Mouse (Mus musculus) heart, adult 9 months (tissue): ENCODE measurements around the gene Nap1l4.

Experiments
- DNase-seq, 2 experiments: peaks; one replicate each; pipeline ENCODE4 v3.0.0; 2022; ENCODE audit warnings: low spot score in 2 of 2

Gene Nap1l4

DNA sequence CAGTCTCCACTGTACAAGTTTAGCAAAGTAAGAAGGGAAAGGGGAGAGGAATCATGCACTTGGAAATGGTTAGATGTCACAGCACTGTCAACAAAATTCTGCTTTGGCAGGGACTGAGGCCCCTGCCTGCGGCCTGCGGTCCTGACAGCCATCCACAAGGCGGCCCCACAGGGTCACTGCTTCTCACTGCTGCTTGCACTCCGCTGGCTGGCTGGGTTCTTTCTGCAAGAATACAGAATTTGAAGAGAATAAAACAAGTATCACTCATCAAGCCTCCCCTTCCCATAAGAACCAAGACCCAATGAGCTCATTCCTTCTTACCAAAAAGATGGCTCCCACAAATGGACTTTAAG lies 34.5 kb downstream of the Nap1l4 start:
- DNase-seq = peak; percentile 24 to 25

DNA sequence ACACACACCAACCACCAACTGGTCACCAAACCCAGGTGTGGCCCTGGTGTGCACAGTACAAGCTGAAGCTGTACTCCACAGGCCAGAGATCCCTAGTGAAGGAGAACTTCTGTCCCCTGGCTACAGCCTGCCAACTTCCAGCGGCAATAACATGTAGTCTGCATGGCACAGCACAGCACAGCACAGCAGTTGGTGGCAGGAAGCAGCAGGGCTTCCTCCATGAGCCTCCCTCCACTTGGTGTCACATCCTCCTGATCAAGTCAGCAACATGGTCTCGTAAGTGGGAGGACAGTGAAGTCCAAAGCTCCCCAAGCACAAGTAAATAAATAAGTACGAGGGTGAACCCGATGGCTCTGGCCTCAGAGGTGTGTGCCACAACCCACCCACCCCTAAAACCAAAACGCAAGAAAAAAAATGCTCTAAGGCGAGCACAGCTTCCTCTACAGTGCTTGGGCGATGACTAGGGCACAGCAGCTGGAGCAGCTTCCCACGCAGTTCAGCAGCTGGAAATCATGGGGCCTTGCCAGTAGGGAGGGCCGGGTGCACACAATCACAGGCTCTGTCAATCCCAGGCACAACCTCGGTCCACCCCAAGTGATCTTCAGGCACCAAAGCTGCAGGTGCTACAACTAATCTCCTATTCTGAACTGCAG lies 35.0 kb downstream of the Nap1l4 start:
- DNase-seq = peak; percentile 50 to 54

DNA sequence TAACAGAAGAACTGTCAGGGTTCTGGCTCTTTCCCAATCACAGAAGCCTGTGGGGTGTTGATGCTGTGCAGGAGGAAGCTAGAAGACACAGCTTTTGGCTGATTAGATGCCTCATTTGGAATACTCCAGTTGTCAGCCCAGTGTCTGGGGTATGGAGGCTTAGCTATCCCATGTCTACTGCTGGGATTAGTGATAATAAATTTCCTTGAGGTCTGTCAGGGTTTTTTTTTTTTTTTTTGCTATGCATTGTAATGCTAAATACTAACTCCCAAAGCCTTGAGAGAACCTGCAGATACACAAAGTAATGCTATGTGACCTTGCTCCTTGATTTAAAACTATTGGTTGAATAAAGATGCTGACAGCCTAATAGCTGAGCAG lies 37.6 kb downstream of the Nap1l4 start:
- no peak for DNase-seq

DNA sequence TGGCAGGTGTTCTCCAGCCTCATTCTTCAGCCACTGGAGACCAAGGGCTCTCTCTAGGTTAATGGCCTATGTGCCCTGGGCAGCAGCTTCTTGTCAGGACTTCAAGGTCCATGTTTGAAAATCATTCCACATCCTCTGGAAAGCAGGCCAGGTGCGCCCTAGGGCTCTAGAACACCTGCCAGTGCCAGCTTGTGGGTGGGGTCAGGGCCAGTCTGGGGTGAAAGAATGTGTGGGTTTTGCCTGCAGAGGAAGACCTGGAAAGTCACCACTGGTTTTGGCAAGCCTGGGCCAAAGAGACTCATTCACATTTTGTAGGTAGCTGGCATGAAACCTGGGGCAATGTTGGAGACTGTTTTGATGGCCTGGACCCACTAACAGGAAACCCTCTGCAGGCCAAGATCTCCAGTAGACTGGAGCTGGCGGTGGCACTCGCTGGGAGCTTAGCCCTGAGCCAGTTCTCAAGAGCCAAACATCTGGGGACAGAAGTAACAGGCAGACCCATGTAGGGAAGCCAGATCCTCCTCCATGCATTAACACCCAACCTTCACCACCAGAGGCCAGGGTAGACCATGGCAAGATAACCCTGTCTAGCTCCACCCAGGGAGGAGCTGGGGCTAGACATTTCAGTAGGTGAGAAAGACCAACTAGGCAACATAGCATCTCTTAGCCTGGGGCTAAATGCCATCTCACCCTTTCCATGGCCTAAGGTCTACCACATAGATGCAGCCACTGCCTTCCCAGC lies 38.1 kb downstream of the Nap1l4 start:
- no peak for DNase-seq

DNA sequence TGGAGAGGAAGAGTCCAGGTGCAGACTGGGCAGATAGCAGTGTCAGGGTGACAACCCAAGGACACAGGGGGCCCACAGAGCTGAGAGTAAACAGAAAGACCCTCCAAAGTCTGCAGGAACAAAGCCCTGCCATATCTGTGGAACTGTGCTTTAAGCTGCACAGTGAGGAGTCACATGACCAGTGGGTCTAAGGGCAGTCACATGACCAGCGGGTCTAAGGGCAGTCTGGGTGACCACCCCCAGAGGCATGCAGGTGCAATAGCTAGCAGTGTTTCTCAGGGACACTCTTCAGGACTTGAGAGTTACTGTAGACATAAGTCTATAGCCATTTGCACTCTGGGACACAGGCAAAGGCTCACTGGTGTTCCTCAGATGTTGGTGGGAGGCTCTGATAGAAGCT lies 39.3 kb downstream of the Nap1l4 start:
- DNase-seq = no peak

DNA sequence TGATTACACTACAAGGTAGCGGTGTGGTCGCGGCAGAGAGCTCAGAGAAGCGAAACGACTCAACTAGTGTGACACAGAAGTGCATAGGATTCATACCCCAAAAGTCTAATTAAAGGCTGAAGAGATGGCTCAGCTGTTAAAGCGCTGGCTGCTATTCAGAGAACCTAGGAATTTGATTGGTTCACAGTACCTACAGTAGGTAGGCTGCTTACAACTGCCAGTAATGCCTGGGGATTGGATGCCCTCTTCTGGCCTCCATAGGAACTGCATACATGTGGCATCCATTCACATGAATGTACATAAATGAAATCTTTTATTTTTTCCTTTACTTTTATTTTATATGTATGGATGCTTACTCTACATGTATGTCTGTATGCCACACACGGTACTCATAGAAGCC lies 42.2 kb downstream of the Nap1l4 start:
- peak in 1 of 2 experiments; percentile 29 for DNase-seq

DNA sequence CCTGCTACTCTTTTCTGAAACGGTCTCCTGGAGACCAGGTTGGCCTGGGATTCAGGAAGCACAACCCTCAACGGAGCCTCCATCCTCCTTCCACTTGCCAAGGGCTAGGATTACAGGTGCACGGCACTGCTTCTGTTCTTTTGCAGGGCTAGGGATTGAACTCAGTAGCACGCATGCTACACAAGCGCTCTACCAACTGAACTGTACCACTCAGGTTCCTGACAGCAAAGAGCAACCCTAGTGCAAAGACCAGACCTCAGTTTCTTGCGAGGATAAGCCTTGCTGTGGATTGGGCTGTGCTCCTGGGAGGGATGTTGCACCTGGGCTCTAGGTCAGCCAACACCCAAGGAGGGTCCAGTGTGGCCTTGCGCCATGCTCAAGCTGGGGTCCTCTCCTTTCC lies 42.6 kb downstream of the Nap1l4 start:
- no peak for DNase-seq

DNA sequence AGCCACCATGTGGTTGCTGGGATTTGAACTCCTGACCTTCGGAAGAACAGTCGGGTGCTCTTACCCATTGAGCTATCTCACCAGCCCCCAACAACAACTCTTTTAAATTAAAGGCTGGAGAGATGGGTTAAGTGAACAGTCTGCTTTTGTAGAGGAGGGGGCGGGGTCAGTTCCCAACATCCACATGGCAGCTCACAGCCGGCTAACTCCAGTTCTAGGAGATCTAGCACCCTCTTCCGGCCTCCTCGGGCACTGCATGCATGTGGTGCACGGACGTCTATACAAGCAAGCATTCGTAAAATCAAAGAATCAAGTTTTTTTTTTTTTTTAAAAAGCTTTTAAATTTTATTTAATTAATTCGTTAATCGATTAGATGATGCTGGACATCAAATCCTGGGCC lies 43.1 kb downstream of the Nap1l4 start:
- peak; percentile 30 to 68 for DNase-seq

- DNase-seq = no peak
Observed at GRCm38 (mm10) chr7:143505411-143505810, 43.5 kb downstream of the Nap1l4 start.

DNA sequence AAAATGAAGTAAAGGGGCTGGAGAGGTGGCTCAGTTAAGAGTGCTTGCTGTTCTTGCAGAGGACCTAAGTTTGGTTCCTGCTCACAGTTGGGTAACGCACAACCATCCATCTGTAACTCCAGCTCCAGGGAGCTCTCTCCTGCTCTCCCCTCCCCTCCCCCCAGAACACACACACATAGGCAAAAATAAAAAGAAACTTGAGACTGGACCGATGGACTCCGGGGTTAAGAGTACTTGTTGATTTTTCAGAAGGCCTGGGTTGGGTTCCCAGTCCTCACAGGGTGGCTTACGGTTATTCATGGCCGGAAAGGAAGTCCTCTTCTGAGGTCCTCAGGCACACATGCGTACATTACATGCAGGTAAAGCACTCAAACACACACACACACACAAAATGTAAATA lies 45.0 kb downstream of the Nap1l4 start:
- DNase-seq = no peak

DNA sequence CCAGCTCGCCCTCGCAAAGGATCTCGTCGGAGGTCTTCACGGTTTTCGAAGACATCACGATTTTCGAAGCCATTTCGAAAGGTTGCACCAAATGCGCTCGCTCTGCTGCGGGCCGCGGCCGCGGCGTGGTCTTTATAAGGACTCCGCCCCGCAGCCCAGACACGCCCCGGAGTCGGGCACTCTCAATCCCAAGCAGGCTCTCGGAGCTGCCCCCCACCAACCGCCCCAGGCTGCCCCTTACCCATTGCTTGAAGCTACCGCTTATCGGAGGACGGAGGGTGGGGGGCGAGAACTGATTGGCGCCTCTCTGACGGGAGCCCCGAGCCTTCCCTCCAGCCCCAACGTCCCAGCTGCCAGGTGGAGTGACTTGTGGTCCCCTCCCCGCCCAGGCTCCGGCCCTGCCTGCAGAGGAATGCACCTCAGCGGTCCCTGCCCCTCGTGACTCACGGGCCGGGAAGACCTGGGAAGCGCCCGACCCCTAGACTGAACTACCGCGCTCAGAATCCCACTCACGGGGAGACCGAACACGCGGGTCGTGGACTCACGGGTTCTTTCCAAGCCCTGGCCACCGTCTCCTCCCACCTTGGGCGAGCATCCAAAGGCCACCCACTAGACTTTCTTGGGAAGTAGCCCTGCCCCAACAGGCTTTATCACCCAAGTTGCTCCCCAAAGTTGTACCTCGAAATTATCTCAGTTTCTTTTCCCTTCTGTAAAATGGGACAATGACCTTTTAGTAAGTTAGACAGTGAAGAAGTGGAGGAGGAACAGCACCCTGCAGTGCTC lies 46.3 kb downstream of the Nap1l4 start, which contains the start of gene Phlda2:
Gene Phlda2, minus strand, starts transcription at position 733 of the 783 bp plus-strand sequence.
- DNase-seq = no peak

- peak; percentile 28 to 29 for DNase-seq
Observed at GRCm38 (mm10) chr7:143501643-143502417, 47.1 kb downstream of the Nap1l4 start.

GRCm38 (mm10) chr7:143500912-143501311 lies 48.0 kb downstream of the Nap1l4 start:
- no peak for DNase-seq

DNA sequence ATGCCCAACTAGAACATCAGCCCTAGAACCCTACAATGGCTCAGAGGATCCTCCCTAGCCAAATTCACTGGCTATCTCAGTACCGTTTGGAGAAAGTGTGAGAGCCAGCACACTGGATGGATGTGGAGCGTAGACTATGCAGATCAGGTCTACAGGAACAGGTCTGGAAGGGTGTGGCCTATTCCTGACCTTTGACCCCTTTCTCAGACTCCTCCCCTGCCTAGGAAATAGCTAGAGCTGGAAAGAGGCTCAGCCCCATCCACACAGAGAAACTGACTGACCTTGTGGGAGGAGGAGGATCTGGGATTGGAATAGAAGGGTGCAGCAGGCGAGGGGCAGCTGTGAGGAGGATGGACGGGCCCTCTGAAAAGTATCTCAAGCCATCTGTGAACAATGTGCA lies 50.3 kb downstream of the Nap1l4 start:
- no peak for DNase-seq

DNA sequence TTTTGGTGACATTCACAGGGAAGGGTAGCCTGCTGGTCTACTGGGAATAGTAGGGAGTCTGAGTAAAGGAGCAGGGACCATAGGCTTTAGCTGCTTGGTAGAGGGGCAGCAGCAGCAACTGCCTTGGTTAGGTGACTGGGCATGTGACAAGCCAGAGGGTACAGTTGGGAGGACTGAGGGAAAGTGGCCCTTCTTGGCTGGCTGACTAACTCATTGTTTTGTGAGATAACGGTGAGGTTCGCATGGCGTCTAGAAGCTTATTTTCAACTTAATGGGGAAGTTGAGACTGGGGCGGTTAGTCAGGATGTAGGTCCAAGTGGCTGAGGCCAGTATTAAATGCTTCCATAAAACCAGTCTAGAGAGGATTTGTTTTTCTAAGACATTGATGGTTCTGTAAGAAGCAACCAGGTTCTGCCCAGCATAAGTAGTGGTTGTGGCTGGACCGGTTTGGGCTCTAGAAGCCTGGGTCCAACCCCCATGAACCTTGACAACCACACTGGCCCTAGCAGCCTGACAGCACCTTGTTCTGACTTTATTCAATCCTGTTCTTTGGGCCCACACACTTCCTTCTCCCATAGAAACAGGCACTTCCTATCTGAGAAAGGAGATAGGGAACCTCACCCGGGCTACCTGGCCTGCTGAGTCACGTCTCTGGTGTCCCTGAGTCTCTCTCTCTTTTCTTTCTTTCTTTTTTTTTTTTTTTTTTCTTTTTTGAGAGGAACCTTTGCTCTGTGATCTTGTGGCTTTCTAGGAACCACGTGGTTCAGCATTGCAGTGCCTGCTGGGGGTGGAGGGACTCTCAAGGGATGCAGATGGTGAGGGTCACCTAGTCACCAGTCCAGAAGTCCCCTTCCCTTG lies 53.6 kb downstream of the Nap1l4 start:
- no peak for DNase-seq

- no peak for DNase-seq
Observed at GRCm38 (mm10) chr7:143493616-143494126, 55.2 kb downstream of the Nap1l4 start.

- no peak for DNase-seq
Observed at GRCm38 (mm10) chr7:143489735-143490134, 59.2 kb downstream of the Nap1l4 start.

DNA sequence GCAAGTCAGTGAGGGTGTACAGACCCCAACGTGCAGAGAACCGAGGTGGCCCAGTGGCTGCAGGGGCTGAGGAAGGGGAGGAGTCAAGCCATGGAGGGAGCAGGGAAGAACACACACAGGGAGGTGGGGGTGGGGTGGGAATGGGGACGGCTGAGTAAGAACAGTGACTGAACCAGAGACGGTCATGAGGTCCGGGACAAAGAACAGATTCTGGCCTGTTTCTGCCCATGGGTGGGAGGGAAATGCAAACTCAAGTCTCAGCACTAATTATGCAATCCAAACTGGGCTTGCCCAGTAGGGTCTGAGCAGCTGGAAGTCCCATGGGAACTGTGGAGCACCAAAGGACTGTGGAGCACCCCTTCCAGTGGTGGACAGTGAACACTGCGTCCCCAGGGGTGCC lies 66.4 kb downstream of the Nap1l4 start:
- no peak for DNase-seq

DNA sequence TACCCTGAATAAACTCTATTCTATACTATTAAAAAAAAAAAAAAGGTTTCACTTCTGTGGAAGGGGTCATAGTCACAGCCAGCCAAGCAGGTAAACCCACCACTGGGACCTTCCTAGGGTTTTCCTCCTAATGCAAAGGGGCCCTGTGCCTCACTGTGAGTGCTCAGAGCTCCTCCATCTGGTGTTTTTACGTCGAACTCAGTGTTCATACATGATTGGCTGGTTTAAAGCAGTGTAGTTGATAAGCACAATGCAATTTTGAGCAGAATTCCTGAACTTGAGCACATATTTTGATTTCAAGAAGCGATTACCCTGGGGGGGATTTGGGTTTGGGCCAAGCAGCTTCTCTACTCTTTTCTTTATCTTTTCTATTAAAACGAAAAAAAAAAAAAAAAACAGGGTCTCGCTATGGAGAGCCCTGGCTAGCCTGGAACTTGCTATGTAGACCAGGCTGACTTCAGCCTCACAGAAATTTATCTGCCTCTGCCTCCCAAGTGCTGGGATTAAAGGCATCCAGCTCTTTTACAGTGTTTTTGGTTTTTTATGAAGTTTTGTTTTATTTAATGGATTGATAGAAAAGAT lies 67.0 kb downstream of the Nap1l4 start:
- DNase-seq = no peak

GRCm38 (mm10) chr7:143480498-143480897 lies 68.4 kb downstream of the Nap1l4 start:
- peak in 1 of 2 experiments; percentile 30 for DNase-seq
